Mouse (Mus musculus): ENCODE measurements around the gene Tubb5.

DNA sequence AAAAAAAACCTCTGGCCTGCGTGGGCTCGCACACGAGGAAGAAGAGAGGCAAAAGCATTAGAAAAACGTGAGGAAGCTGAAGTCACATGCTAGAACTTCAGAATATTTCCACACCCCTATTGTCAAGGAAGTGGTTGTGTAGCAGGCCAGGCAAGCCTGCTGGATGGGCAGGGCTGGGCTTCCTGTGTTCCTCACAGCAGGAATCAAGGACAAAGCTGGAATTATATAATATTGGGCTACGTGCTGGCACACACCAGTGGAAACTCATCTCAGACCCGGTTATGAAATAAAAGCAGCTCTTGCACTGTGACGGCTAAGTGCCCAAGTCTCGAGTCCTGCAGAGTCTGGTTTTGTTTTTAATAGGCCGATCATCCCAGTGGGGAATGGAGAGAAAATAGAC is 30.0 kb downstream of the Tubb5 start:
- TF ChIP-seq TAL1 (IDR thresholded peaks at IDR 0.05; ENCODE audit: low read length), result no peak
- no peak for TF ChIP-seq GATA1 (IDR thresholded peaks at IDR 0.05; ENCODE audit: low read length)
